Mouse (Mus musculus): ENCODE results near the gene L2hgdh. TPM values are rescaled to one million over a fixed set of nuclear protein-coding genes. Genes with fewer than 3 reads are reported as not detected.
A peak's percentile ranks its signal among the peaks of the same experiment; 100 is the strongest.

L2hgdh gene
- total and polyA plus RNA-seq, 3 experiments = 18.3 to 31.6 TPM; not detected in 1

GRCm38 (mm10) chr12:69733518-69733917 lies 8.8 kb upstream of the L2hgdh start (continued):
- TF ChIP-seq ETS1 (IDR thresholded peaks at IDR 0.05; ENCODE audit: low read depth, low read length) = 0 out of 2 replicates have a peak, but pooled peaks have one; percentile 7
- TF ChIP-seq MAX (IDR thresholded peaks at IDR 0.05; ENCODE audit: low read length) = no peak
- no peak for TF ChIP-seq KAT2A (conservative IDR thresholded peaks at IDR 0.05; ENCODE audit: low read depth, low read length)
- TF ChIP-seq RCOR1 (IDR thresholded peaks at IDR 0.05; ENCODE audit: low read depth, low read length) = no peak
- TF ChIP-seq TBP (IDR thresholded peaks at IDR 0.05; ENCODE audit: low read depth, low read length) = no peak
- TF ChIP-seq USF1 (IDR thresholded peaks at IDR 0.05; ENCODE audit: low read depth, low read length) = no peak
- no peak for TF ChIP-seq ZKSCAN1 (IDR thresholded peaks at IDR 0.05; ENCODE audit: low read depth, low read length)
- TF ChIP-seq USF2 (IDR thresholded peaks at IDR 0.05; ENCODE audit: borderline replicate concordance in 1 of 2, insufficient read depth in 1 of 2, low read depth in 1 of 2, low read length in 2 of 2) = no peak
- TF ChIP-seq MAFK (IDR thresholded peaks at IDR 0.05; ENCODE audit: borderline replicate concordance, low read depth, low read length) = no peak

- TF ChIP-seq EP300 (IDR thresholded peaks at IDR 0.05; ENCODE audit: low read depth in 1 of 2, low read length in 2 of 2) (no peak), NELFE (IDR thresholded peaks at IDR 0.05; ENCODE audit: low read depth, low read length) (no peak), E2F4 (IDR thresholded peaks at IDR 0.05; ENCODE audit: borderline replicate concordance, low read depth, low read length) (no peak), GATA1 (IDR thresholded peaks at IDR 0.05; ENCODE audit: low read depth, low read length) (no peak), MAFK (IDR thresholded peaks at IDR 0.05; ENCODE audit: borderline replicate concordance, low read depth, low read length) (no peak), UBTF (IDR thresholded peaks at IDR 0.05; ENCODE audit: borderline replicate concordance, insufficient read depth, low read depth, low read length) (no peak), ELF1 (IDR thresholded peaks at IDR 0.05; ENCODE audit: low read depth, low read length) (no peak), POLR2AphosphoS2 (IDR thresholded peaks at IDR 0.05; ENCODE audit: low read length) (no peak), ZC3H11A (IDR thresholded peaks at IDR 0.05; ENCODE audit: low read depth, low read length) (no peak)
- peaks cover 0 to 2% of the 10 kb centered on the region in 2 experiments; a peak in 1 of 4 replicates for H3K36me3 ChIP-seq (ENCODE audit: control insufficient read depth in 1 of 2, insufficient read depth in 2 of 2, low read length in 2 of 2)
- H3K27ac ChIP-seq (ENCODE audit: control insufficient read depth, low read depth, low read length) = no peak overlapping the region
Measured at GRCm38 (mm10) chr12:69732221-69732620, 7.5 kb upstream of the L2hgdh start.

GRCm38 (mm10) chr12:69730306-69730705 lies 5.6 kb upstream of the L2hgdh start:
- DNase-seq (ENCODE audit: low read depth, low spot score) = no peak
- H3K27ac ChIP-seq (ENCODE audit: control insufficient read depth, low read depth, low read length) = no peak overlapping the region
- no peaks in the 10 kb centered on the region for H3K9me3 ChIP-seq (replicated peaks; ENCODE audit: insufficient read depth, low read length)
- peaks cover 3 to 7% of the 10 kb centered on the region in 2 experiments; a peak in 2 of 4 replicates for H3K4me1 ChIP-seq (ENCODE audit: control insufficient read depth in 1 of 2, insufficient read depth in 2 of 2, low read length in 2 of 2)
- H3K9ac ChIP-seq (ENCODE audit: control insufficient read depth, low read depth, low read length, poor library complexity, severe bottlenecking) = no peak overlapping the region
- peaks cover 0 to 9% of the 10 kb centered on the region in 2 experiments; a peak in 2 of 4 replicates for H3K36me3 ChIP-seq (ENCODE audit: control insufficient read depth in 1 of 2, insufficient read depth in 2 of 2, low read length in 2 of 2)
- no peak overlapping the region for H3K4me3 ChIP-seq (ENCODE audit: control insufficient read depth in 1 of 2, insufficient read depth in 1 of 2, low read depth in 2 of 2, low read length in 2 of 2)
- H3K27me3 ChIP-seq (ENCODE audit: control insufficient read depth in 1 of 2, insufficient read depth in 2 of 2, low read length in 2 of 2) = no peaks in the 10 kb centered on the region
- TF ChIP-seq GATA1 (IDR thresholded peaks at IDR 0.05; ENCODE audit: low read depth, low read length) (0 out of 2 replicates have a peak, but pooled peaks have one; percentile 5), JUND (IDR thresholded peaks at IDR 0.05; ENCODE audit: low read depth, low read length) (no peak)
- H3K79me2 ChIP-seq (ENCODE audit: control insufficient read depth, insufficient read depth, low read length, poor library complexity) = peaks cover 2% of the 10 kb centered on the region; the same call in 1 of the 2 replicates

More at GRCm38 (mm10) chr12:69732221-69732620, 7.5 kb upstream of the L2hgdh start:
- DNase-seq (ENCODE audit: low read depth, low spot score) = no peak
- H3K4me3 ChIP-seq (ENCODE audit: control insufficient read depth in 1 of 2, insufficient read depth in 1 of 2, low read depth in 2 of 2, low read length in 2 of 2) = no peak overlapping the region
- no peaks in the 10 kb centered on the region for H3K27me3 ChIP-seq (ENCODE audit: control insufficient read depth in 1 of 2, insufficient read depth in 2 of 2, low read length in 2 of 2)
- H3K4me1 ChIP-seq (ENCODE audit: control insufficient read depth in 1 of 2, insufficient read depth in 2 of 2, low read length in 2 of 2) = no peaks in the 10 kb centered on the region; a peak in 1 of 4 replicates
- H3K9ac ChIP-seq (ENCODE audit: control insufficient read depth, low read depth, low read length, poor library complexity, severe bottlenecking) = no peak overlapping the region
- no peaks in the 10 kb centered on the region for H3K79me2 ChIP-seq (ENCODE audit: control insufficient read depth, insufficient read depth, low read length, poor library complexity)
- H3K9me3 ChIP-seq (replicated peaks; ENCODE audit: insufficient read depth, low read length) = no peaks in the 10 kb centered on the region
